Mouse (Mus musculus) erythroblast, embryonic 14.5 days (primary cell): ENCODE data around the gene Llgl2.

ENCODE experiments used
- GATA1 ChIP-seq: IDR thresholded peaks from 2 replicates; pipeline ENCODE4 v1.6.1; 2012; ENCODE audit warnings: low read length, inconsistent platforms, mixed read lengths
- TAL1 ChIP-seq: IDR thresholded peaks from 3 replicates; pipeline ENCODE4 v1.6.1; 2012; ENCODE audit warnings: low read length, inconsistent platforms, mixed read lengths

- no peak for TF ChIP-seq GATA1
- TF ChIP-seq TAL1: no peak
These were observed 54.2 kb downstream of the Llgl2 start for GRCm38 (mm10) chr11:115878071-115878470.
